Mouse (Mus musculus) testis, adult 2 months (tissue): ENCODE measurements around the gene Thbs3.

ENCODE experiments used
- CTCF ChIP-seq: fragments of 200-500 bp; IDR thresholded peaks from 2 replicates; pipeline ENCODE4 v1.5.1; 2012; ENCODE audit warnings: low read depth, mild to moderate bottlenecking, inconsistent platforms, low read length, moderate library complexity; ENCODE audit not compliant: control insufficient read depth, insufficient read depth, insufficient replicate concordance
- POLR2A ChIP-seq: fragments of 200-500 bp; IDR thresholded peaks from 2 replicates; pipeline ENCODE4 v1.6.1; 2012; ENCODE audit warnings: low read depth, mild to moderate bottlenecking, inconsistent platforms, low read length, moderate library complexity; ENCODE audit not compliant: control insufficient read depth

DNA sequence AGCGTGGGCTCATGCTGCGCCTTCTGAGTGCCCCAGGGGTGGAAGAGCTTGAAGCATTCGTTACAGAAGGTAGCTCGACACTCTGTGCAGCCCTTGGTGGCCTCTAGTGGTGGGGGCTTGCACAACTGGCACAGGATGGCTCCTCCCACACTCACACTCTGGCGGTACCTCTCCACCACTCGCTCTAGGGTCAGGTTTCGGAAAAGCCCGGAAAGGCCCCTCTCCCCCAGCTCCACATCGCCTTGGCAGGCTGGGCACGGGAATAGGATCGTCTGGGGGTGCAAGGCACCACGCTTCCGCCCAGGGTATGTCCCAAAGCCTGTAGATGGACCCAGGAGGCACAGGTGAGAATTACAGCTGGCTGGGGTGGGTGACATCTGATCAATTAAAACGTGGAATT is 28.6 kb downstream of the Thbs3 start:
- TF ChIP-seq CTCF (peak; percentile 35; the same call in 1 of the 2 replicates), POLR2A (no peak)
